Mouse (Mus musculus): ENCODE data around the gene Mdga2. TPM values are rescaled to one million over a fixed set of nuclear protein-coding genes. Genes with fewer than 3 reads are reported as not detected.

Mdga2 gene
- polyA plus RNA-seq, 1 experiment from 2014 or later, result 36.2 TPM

DNA sequence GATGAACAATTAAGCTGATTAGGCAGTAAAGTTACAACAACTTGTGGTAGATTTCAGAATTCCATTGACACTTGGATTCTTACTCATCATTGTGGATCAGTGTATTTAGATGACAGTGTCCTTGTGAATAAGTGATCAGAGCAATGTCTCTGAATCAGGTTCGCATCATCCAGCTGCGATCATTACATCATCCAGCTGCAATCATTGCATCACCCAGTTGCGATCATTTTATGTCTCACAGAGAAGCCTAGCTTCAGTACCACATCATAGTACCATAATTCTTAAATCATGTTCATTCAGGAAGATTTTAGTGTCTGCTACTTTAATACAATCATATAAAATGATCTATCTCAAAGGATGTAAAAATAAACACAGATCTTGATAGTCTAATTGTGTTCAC lies 756.8 kb downstream of the Mdga2 start:
- no peaks in the 10 kb centered on the region for H3K4me1 ChIP-seq
- no peak overlapping the region for H3K4me2 ChIP-seq
- H3K4me3 ChIP-seq (replicated peaks), result no peak overlapping the region
- no peaks in the 10 kb centered on the region for H3K27me3 ChIP-seq (replicated peaks)
- no peak overlapping the region for H3K9ac ChIP-seq (replicated peaks)
- no peaks in the 10 kb centered on the region for H3K36me3 ChIP-seq
- no peak for ATAC-seq (ENCODE audit: low FRiP score)
- H3K9me3 ChIP-seq (replicated peaks), result no peaks in the 10 kb centered on the region
- WGBS, result 96% methylated on average over 3 of the region's 3 CpGs
- H3K27ac ChIP-seq (replicated peaks), result no peak overlapping the region

DNA sequence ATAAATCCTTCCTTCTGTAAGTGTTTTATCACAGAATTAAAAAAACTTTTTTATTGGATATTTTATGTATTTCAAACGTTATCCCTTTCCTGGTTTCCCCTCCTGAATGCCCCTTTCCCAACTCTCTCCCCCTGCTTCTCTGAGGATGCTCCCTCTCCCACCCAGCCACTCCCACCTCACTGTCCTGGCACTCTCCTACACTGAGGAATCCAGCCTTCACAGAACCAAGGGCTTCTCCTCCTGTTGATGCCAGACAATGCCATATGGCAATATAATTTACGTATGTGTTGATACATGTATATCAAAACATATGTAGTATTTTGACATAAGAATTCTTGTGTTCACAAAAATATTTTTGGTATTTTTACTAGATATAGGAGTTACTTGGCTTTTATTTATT lies 779.0 kb downstream of the Mdga2 start:
- ATAC-seq (ENCODE audit: low FRiP score), result no peak
- Histone ChIP-seq H3K4me2 (no peak overlapping the region), H3K9me3 (replicated peaks) (no peaks in the 10 kb centered on the region), H3K36me3 (no peaks in the 10 kb centered on the region), H3K4me1 (no peaks in the 10 kb centered on the region), H3K9ac (replicated peaks) (no peak overlapping the region), H3K27ac (replicated peaks) (no peak overlapping the region), H3K27me3 (replicated peaks) (no peaks in the 10 kb centered on the region), H3K4me3 (replicated peaks) (no peak overlapping the region)
- WGBS, result 61% methylated on average over 2 of the region's 2 CpGs
